Mouse (Mus musculus) skeletal muscle tissue, adult 2 months (tissue): Measurements from ENCODE around the gene Kcnip3.
A peak's percentile ranks its signal among the peaks of the same experiment; 100 is the strongest.

Source experiments
- DNase-seq: peaks from one replicate; pipeline ENCODE4 v3.0.0-alpha.2; 2012; ENCODE audit warnings: low read depth, low spot score

The Kcnip3 gene

DNA sequence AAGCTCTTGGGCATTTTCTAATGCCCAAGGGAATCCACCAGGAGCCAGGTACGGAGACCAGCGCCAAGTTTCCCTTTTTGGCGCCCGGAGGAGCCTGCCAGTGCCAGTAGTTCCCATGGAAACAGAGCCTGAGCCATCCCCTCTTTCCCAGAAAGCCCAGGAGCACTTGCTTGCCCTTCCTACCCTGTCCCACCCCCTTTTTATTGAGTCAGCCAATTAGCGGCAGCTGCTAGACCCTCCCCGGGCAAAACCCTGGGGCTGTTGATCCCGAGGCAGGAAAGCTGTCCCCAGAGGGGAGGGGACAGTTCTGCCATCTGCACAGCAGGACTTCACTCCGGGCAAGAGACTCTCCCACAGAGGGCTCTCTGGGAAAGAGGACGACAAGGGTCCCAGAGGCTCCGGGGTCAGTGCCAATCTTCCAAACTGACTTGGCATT is at the start of gene Kcnip3:
Kcnip3 (minus strand) TSS at position 89 of the 436 bp plus-strand sequence.
- no peak for DNase-seq

DNA sequence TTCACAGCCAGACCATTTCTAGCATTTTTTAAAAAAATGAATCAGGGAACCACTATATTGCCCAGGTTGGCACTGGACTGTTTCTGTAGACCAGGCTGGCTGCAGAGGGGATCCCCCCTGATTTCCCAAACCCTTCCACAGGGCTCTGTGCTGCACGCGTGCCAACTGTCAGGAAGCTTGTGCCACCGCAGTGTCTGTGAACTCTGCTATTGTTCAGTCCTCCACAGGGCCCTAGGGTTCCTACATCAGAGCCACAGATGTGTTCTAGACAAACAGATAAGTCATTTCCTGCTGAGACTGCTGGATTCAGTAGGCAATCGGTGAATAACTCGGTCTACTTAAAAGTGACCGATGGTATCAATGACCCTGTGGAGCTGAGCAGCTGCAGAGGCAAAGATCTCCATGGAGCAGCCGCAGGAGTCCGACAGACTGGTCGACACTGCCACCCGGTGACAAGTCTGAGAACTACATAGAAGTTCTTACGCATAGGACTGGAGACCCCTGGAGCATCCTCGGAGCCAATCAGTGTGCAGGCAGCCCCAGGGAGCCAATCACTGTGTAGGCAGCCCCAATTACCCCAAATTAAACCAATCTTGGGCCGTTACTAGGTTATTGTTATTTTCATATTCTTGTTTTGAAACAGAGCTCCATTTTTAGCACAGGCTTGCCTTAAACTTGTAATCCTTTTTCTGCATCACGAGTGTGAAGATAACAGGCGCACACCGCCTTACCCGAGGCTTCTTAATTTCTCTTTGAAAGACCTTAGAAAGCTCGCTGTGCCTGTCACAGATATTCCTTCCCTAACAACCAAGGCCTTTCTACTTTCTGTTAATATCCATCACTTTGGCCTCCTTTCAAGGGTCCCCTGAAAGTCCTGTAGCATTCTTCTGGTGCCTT is 37.4 kb upstream of the Kcnip3 start:
- peak; percentile 12 for DNase-seq

- no peak for DNase-seq
Measured at GRCm38 (mm10) chr2:127551078-127551477, 29.2 kb upstream of the Kcnip3 start.

DNA sequence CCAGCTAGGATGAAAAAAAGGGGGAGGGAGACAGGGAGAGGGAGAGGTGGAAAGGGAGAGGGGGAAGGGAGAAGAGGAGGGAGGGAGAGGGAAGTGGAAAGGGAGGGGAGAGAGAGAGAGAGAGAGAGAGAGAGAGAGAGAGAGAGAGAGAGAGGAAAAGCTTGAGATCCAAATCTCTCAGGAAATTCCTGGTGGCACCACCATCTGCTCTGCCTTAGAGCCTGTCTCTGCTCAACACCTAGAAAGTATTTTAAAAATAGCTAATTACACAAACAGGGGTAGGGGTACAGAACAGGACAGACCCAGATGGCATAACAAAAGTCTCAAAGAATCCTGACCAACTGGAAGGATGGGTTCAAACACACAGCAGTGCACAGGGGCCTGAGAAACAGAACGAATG is 28.6 kb upstream of the Kcnip3 start:
- no peak for DNase-seq

GRCm38 (mm10) chr2:127549711-127550110 is 27.8 kb upstream of the Kcnip3 start:
- DNase-seq, result no peak

GRCm38 (mm10) chr2:127548342-127549074 is 26.6 kb upstream of the Kcnip3 start:
- no peak for DNase-seq

- DNase-seq, result no peak
Measured at GRCm38 (mm10) chr2:127541697-127542096, 19.8 kb upstream of the Kcnip3 start.

GRCm38 (mm10) chr2:127541185-127541584 is 19.3 kb upstream of the Kcnip3 start, which contains the start of gene Prom2:
Gene Prom2, minus strand, starts transcription at chr2:127541467.
- no peak for DNase-seq

GRCm38 (mm10) chr2:127539494-127539893 is 17.6 kb upstream of the Kcnip3 start:
- no peak for DNase-seq

- no peak for DNase-seq
Measured at GRCm38 (mm10) chr2:127537548-127537947, 15.7 kb upstream of the Kcnip3 start.

DNA sequence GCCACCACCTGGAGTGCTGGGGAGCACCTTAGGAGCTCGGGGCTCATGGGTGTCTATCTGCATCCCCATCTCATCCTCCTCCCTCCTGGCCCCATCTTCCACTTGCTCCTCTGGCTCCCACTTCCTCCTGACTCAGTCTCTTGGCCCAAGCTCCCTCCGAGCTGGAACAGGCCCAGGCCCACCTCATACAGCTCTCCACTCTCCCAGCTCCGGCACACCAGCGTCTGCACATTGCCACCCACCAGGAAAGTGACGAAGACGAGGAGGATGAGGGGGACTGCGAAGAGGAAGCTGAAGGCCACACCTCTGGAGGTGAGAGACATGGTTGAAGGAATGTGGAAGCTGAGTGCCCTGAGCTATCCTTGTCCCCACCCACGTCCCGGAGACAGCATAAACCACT is 13.5 kb upstream of the Kcnip3 start:
- DNase-seq, result no peak

DNA sequence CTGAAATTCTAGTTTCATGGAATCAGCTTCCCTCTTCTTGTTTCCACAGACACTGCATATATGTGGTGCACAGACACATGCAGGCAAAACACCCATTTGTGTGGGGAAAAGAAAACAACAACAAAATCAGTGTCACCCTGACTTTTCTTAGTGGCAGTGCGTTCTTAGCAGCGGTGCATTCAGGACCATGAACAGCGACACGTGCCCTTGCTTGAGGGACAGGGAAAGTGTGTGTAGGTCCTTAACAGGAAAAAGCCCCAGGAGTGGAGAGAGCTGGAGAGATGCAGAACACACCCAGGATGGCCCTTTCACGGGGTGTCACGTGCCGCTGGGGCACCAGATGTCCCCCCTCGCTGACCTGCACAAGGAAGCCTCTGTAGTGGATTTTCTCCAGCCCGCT is 10.5 kb upstream of the Kcnip3 start:
- no peak for DNase-seq

- DNase-seq, result no peak
Measured at GRCm38 (mm10) chr2:127531592-127531991, 9.7 kb upstream of the Kcnip3 start.

DNA sequence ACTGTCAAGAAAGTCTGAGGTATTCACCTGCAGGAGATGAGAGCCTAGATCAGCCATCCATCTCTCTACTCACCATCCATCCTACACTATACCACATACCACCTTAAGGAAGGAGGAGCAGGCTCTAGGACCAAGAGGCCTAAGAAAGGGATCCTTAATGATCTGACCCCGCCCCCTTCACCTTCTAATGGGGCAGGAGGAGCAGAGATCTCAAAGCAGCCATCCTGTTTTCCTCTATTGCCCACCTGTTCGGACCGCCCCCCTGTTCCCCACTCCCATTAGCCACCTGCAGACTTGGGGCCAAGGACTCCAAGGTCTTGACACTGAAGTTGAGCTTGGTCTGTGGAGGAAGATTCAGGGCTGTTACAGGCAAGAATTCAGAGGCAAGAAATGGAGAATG is 8.5 kb upstream of the Kcnip3 start:
- DNase-seq, result no peak

GRCm38 (mm10) chr2:127525004-127525775 is 3.3 kb upstream of the Kcnip3 start:
- no peak for DNase-seq

GRCm38 (mm10) chr2:127523950-127524729 is 2.2 kb upstream of the Kcnip3 start:
- peak; percentile 21 for DNase-seq

DNA sequence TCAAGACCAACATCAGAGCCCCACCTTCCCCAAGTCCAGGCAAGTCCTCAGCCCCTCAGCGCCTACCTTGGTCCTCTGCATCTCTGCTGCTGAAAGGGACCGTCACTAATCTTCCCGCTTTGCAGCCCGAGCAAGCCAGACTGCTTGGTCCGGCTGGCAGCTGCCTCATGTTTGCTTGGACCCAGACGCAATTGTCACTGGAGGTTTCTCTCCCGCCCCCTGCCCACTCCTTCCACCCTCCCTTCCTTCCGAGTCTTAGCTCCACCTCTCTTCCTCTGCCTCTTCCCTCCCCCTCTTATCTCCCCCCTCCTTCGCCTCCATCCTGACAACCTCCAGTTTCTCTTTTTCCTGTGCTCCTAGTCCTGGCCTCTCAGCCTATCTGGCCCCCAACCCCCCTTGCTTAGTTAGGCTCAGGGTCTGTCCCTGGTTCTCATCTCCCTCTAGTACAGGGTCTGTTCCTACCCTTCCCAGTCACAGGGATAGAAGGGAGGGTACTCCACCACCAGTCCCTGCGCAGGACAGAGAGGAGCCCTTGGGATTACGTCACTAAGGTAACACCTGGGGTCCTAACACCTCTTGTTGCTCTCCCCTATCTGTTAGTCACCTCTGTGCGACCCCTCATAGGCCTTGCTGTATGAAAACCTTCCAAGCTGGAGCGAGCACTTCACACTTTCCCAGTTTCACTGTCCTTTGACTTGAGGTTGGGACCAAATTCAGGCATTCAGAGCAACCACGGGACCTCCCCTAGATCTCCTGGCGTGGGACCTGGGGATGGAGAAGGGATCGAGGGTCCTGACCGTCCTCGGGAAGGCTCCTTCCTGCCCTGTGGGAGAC is 505 bp downstream of the Kcnip3 start:
- no peak for DNase-seq

DNA sequence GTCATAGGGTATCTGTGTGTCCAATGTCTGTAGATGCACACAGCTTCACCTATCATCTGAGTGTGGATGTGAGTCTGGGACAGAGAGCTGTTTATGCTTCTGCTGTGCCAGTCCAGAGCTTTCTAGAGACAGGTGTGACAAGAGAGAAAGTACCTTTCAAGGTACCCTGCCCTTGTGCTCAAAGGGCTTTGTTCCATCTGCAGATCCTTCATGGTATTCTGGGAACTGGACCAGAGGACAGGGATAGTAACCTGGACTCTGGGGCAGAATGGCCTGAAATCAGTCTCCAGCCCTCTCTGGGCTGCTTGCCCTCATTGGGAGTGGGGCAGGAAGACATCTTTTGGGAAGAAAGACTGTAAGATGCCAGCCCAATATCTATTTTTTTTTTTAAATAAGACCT is 1.8 kb downstream of the Kcnip3 start:
- no peak for DNase-seq

GRCm38 (mm10) chr2:127519308-127519707 is 2.6 kb downstream of the Kcnip3 start:
- no peak for DNase-seq

DNA sequence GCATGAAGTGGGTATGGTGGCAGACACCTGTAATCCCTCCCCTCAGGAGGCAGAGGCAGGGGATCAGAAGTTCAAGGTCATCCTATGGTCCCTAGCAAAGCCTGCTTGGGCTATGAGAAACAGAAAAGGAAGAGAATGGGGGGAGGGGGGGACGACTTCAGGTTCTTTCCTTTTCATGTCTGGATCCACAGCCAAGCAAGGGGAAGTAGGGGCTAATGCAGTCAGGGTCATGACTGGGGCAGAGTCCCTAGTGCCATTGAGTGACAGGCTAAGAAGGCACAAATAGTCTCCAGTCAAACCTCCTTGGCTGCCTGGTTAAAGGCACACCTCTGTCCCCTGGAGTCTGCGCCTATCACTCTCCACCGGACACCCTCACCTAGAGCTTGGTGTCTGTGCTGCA is 3.1 kb downstream of the Kcnip3 start:
- DNase-seq, result no peak
